Mouse (Mus musculus): ENCODE measurements around the gene Diablo. TPM values are rescaled to one million over a fixed set of nuclear protein-coding genes. Genes with fewer than 3 reads are reported as not detected.

The Diablo gene
- 71.6 and 73.2 TPM in 2 replicates for total RNA-seq (2014; rRNA removed)
- 94.3 and 97.6 TPM in 2 replicates for polyA plus RNA-seq (2015; fragmentation: Nextera tagmentation; extraction: Ambion mirVana)

DNA sequence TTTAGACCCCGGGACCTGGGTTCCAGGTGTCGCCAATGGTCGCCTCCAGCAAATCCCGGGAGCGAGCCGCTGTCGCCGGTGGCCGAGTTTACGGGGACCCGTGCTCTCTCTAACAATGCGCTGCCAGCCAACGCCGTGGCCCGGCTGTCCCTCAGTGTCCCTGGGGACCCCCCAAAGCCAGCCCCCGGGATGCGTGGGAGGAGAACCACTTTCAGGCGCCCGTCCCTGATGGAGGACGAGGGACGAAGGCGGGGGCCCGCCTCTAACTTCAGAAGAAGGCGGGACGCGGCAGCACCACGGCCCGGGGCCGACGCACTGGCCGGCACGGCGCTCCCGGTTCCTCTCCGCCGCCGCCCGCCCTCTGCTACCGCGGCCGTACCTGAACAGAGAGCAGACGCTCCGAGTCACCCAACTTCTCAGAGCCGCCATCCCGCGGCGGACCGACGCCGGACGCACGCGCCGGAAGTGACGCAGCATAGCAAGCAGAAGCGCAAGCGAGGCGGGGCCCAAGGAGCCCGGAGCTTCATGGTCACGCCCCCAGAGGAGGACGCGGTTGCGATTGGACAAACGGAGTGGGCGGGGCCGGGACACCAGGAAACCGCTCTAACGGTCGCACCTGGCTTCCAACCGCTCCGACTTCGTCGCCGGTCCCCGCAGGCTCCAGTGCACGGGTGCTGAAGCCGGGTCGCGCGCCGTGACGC lies at the start of gene Diablo:
Diablo (minus strand) TSS at position 485 of the 701 bp plus-strand sequence.
- TF ChIP-seq CTCF (IDR thresholded peaks at IDR 0.05; ENCODE audit: low read depth), result peak; percentile 22; the same call in 1 of the 2 replicates
- H3K4me3 ChIP-seq (ENCODE audit: low read depth, low read length), result peak within 1 kb of the TSS; percentile 90
- peak within 1 kb of the TSS; percentile 80 for H3K4me2 ChIP-seq (ENCODE audit: low read depth)
- H3K27me3 ChIP-seq (ENCODE audit: insufficient read depth, low read length), result no peaks in the 10 kb centered on the region
- peaks cover 20% of the 10 kb centered on the region for H3K36me3 ChIP-seq (ENCODE audit: insufficient read depth)
- H3K9ac ChIP-seq, result peak within 1 kb of the TSS; percentile 63
- DNase-seq (peak; percentile 98), ATAC-seq (peak; percentile 98)
- H3K4me1 ChIP-seq (ENCODE audit: insufficient read depth), result peaks cover 12% of the 10 kb centered on the region
- peak within 1 kb of the TSS; percentile 74 for H3K27ac ChIP-seq (ENCODE audit: low read depth, low read length)
- 1% methylated on average over 79 of the region's 82 CpGs for WGBS
- H3K9me3 ChIP-seq (ENCODE audit: low read length), result no peaks in the 10 kb centered on the region

DNA sequence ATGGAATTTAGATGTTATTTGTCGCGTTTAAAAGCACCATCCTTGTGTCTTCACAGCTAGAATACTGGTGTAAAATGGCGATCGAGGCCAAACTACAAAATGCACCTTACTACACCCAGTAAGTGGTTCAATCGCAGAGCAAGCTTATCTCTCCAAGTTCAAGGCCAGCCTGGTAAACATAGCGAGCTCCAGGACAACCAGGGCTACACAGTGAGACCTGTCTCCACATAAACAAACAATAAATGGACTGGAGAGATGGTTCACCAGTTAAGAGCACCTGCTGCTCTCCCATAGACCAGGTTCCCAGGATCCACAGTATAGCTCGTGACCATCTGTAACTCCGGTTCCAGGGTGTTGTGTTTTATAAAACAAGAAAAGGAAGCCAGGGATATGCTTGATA lies 49.4 kb upstream of the Diablo start:
- H3K4me3 ChIP-seq (ENCODE audit: low read depth, low read length), result peak overlapping the region; percentile 78
- H3K4me2 ChIP-seq (ENCODE audit: low read depth), result peak overlapping the region; percentile 35
- no peaks in the 10 kb centered on the region for H3K4me1 ChIP-seq (ENCODE audit: insufficient read depth)
- WGBS, result 66% methylated on average over 8 of the region's 8 CpGs
- peaks cover 14% of the 10 kb centered on the region for H3K36me3 ChIP-seq (ENCODE audit: insufficient read depth)
- H3K27ac ChIP-seq (ENCODE audit: low read depth, low read length), result peak overlapping the region; percentile 35; the same call in 1 of the 2 replicates
- DNase-seq, result no peak
- no peak overlapping the region for H3K9ac ChIP-seq
- H3K27me3 ChIP-seq (ENCODE audit: insufficient read depth, low read length), result no peaks in the 10 kb centered on the region
- no peak; the same call in 1 of the 2 replicates for ATAC-seq
- TF ChIP-seq CTCF (IDR thresholded peaks at IDR 0.05; ENCODE audit: low read depth), result no peak
- no peaks in the 10 kb centered on the region for H3K9me3 ChIP-seq (ENCODE audit: low read length)

DNA sequence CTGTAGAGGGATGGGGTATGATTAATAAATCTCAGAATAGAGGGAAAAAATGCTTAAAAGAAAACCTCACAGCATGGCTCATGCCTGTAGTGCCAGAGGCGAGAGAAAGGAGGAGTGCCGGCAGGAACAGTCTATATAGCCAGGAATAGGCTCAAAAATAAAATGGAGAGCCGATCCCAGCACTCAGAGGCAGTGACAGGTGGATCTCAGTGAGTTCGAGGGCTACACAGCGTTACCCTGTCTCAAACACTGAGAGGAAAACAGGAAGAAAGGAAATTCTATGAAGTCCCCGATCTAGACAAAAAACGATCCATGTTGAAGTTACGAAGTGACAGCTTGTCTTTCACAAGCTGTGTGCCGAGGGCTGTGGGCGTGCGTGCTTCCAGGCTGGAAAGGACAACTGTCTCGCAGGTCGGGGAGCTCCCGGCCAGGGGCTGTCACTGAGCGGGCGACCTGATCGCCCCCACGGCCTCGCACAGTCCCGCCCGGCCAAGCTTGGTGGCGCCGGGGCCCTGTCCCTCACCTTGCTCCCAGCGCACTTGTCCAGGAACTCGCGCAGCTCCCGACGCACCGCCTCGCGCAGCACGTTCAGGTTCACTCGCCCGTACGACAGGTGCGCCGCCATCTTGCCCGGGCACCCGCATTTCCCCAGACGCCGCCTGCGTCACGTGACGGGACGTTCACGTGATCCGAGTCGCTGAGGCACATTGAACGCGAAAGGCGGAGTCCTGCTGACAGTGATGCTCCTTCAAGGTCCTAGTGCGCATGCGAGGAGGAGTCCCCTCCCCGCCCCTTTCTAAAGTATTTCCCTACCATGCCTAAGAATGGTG lies 48.6 kb upstream of the Diablo start, which contains the start of gene Vps33a:
Vps33a (minus strand) TSS at position 682 of the 830 bp plus-strand sequence.
- H3K27ac ChIP-seq (ENCODE audit: low read depth, low read length), result peak within 1 kb of the TSS; percentile 84
- DNase-seq (peak; percentile 99), ATAC-seq (peak; percentile 96)
- peaks cover 14% of the 10 kb centered on the region for H3K36me3 ChIP-seq (ENCODE audit: insufficient read depth)
- 2% methylated on average over 54 of the region's 54 CpGs for WGBS
- no peaks in the 10 kb centered on the region for H3K27me3 ChIP-seq (ENCODE audit: insufficient read depth, low read length)
- H3K9ac ChIP-seq, result peak within 1 kb of the TSS; percentile 73
- H3K4me2 ChIP-seq (ENCODE audit: low read depth), result peak within 1 kb of the TSS; percentile 72
- no peaks in the 10 kb centered on the region for H3K9me3 ChIP-seq (ENCODE audit: low read length)
- TF ChIP-seq CTCF (IDR thresholded peaks at IDR 0.05; ENCODE audit: low read depth), result no peak
- no peaks in the 10 kb centered on the region for H3K4me1 ChIP-seq (ENCODE audit: insufficient read depth)
- H3K4me3 ChIP-seq (ENCODE audit: low read depth, low read length), result peak within 1 kb of the TSS; percentile 78

DNA sequence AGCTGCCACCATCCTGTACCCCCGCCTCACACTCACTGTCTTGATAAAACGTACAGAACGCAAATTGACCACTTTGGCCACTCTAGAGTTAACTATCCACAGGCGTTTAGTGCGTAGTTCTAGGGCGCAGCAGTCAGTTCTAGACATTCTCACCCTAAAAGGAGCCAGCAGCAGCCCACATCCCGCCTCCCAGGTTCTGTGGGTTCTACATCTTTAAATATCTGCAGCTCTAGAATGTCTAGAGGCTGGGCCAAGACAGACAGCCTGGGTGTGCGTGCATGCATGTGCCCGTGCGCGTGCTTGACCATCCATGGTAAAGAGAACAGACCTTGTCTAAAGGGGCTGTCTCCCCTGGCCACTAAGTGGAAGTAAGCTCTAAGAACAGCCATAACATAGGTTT lies 37.2 kb upstream of the Diablo start:
- no peak for TF ChIP-seq CTCF (IDR thresholded peaks at IDR 0.05; ENCODE audit: low read depth)
- Histone ChIP-seq H3K27ac (ENCODE audit: low read depth, low read length) (no peak overlapping the region), H3K4me3 (ENCODE audit: low read depth, low read length) (no peak overlapping the region), H3K36me3 (ENCODE audit: insufficient read depth) (peaks cover 89% of the 10 kb centered on the region), H3K4me1 (ENCODE audit: insufficient read depth) (no peaks in the 10 kb centered on the region), H3K4me2 (ENCODE audit: low read depth) (no peak overlapping the region), H3K27me3 (ENCODE audit: insufficient read depth, low read length) (no peaks in the 10 kb centered on the region), H3K9me3 (ENCODE audit: low read length) (no peaks in the 10 kb centered on the region), H3K9ac (no peak overlapping the region)
- DNase-seq (no peak), ATAC-seq (no peak)
- 94% methylated on average over 11 of the region's 11 CpGs for WGBS

DNA sequence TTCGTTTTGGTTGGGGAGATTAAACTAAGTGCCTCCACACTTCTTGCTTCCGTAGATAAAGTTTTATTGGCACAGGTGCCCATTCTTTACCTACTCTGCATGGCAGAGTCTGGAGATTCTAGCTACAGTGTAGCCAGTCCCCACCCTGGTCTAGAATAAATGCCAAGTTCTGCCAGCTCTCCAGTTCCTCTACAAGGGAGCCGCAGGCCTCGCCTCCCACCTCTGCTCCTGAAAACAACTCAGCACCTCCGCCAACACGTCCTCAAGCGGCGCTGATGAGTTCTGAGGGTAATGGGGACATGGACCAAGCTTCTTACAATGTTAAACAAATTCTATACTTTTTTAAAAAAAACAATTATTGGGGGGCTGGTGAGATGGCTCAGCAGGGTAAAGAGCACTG lies 35.6 kb upstream of the Diablo start:
- Histone ChIP-seq H3K4me2 (ENCODE audit: low read depth) (no peak overlapping the region), H3K27ac (ENCODE audit: low read depth, low read length) (no peak overlapping the region), H3K9me3 (ENCODE audit: low read length) (no peaks in the 10 kb centered on the region), H3K4me1 (ENCODE audit: insufficient read depth) (no peaks in the 10 kb centered on the region), H3K36me3 (ENCODE audit: insufficient read depth) (peaks cover 80% of the 10 kb centered on the region), H3K4me3 (ENCODE audit: low read depth, low read length) (no peak overlapping the region), H3K27me3 (ENCODE audit: insufficient read depth, low read length) (no peaks in the 10 kb centered on the region), H3K9ac (no peak overlapping the region)
- DNase-seq, result no peak
- TF ChIP-seq CTCF (IDR thresholded peaks at IDR 0.05; ENCODE audit: low read depth), result no peak
- no peak for ATAC-seq
- 94% methylated on average over 8 of the region's 8 CpGs for WGBS

DNA sequence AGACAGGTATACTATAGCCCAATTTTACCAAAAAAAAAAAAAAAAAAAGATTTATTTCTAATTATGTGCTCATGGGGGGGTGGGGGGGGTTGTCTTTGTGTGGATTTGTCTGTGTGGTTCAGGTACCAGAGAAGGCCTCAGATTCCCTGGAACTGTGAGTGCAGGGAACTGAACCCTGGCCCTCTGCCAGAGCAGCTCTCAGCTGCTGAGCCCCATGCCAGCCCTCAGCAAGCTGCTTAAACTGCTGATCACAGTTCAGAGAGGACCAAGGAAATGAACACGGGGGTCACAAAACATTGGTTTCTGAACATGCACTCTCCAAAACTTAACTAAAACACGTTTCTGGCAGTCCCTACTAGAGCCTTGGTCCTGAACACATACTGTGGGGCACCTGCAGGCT lies 32.5 kb upstream of the Diablo start:
- Histone ChIP-seq H3K27me3 (ENCODE audit: insufficient read depth, low read length) (no peaks in the 10 kb centered on the region), H3K9me3 (ENCODE audit: low read length) (no peaks in the 10 kb centered on the region), H3K4me3 (ENCODE audit: low read depth, low read length) (no peak overlapping the region), H3K36me3 (ENCODE audit: insufficient read depth) (peaks cover 52% of the 10 kb centered on the region), H3K27ac (ENCODE audit: low read depth, low read length) (no peak overlapping the region), H3K4me2 (ENCODE audit: low read depth) (no peak overlapping the region), H3K9ac (no peak overlapping the region), H3K4me1 (ENCODE audit: insufficient read depth) (no peaks in the 10 kb centered on the region)
- WGBS, result 65% methylated on average over 2 of the region's 2 CpGs
- TF ChIP-seq CTCF (IDR thresholded peaks at IDR 0.05; ENCODE audit: low read depth), result no peak
- ATAC-seq (no peak), DNase-seq (no peak)

DNA sequence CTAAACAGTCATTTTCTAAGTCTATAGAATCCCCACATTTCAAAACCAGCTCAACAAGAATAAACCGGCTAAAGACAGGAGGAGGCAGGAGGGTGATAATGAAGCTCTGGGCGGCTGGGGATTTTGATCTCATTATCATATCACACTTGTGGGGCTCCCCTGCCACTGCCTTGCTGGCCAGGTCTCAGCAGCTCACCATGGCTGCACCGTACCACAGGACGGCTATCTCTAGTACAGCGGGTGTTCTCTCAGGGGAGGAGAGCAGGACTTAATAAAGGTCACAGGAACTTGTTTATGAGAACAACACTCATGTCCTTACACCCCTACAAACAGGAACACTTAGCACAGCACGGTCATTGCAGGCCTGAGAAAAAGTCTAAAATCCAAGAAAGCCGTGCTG lies 31.7 kb upstream of the Diablo start:
- H3K27me3 ChIP-seq (ENCODE audit: insufficient read depth, low read length), result no peaks in the 10 kb centered on the region
- no peak for DNase-seq
- no peak overlapping the region for H3K4me2 ChIP-seq (ENCODE audit: low read depth)
- H3K36me3 ChIP-seq (ENCODE audit: insufficient read depth), result peaks cover 44% of the 10 kb centered on the region
- no peak overlapping the region for H3K27ac ChIP-seq (ENCODE audit: low read depth, low read length)
- H3K4me3 ChIP-seq (ENCODE audit: low read depth, low read length), result no peak overlapping the region
- no peak for ATAC-seq
- no peak overlapping the region for H3K9ac ChIP-seq
- no peaks in the 10 kb centered on the region for H3K9me3 ChIP-seq (ENCODE audit: low read length)
- no peak for TF ChIP-seq CTCF (IDR thresholded peaks at IDR 0.05; ENCODE audit: low read depth)
- no peaks in the 10 kb centered on the region for H3K4me1 ChIP-seq (ENCODE audit: insufficient read depth)
- WGBS, result 90% methylated on average over 7 of the region's 7 CpGs

All from forebrain, postnatal 0 days (tissue).